Mouse (Mus musculus) mammary gland, adult 2 months (tissue): Measurements from ENCODE around the gene Poldip2. TPM values are rescaled to one million over a fixed set of nuclear protein-coding genes. Genes with fewer than 3 reads are reported as not detected.

Source experiments
- polyA plus RNA-seq: library from polyadenylated mRNA; depleted of rRNA; stranded (reverse); fragments of >200 nt; gene quantifications from 2 replicates; pipeline ENCODE4 v1.2.3, GENCODE M21; 2012; ENCODE audit warnings: low replicate concordance; rRNA removed

Gene Poldip2
- 59.3 and 88.1 TPM in 2 replicates for polyA plus RNA-seq

GRCm38 (mm10) chr11:78512025-78512957 lies at the start of gene Poldip2, which contains the start of gene Tmem199:
Poldip2 (plus strand) TSS chr11:78512193.
Tmem199 (minus strand) TSS chr11:78512172.

GRCm38 (mm10) chr11:78465568-78466180 lies 46.3 kb upstream of the Poldip2 start, which contains the start of gene Slc46a1:
Slc46a1 (plus strand) TSS chr11:78465697.

GRCm38 (mm10) chr11:78497544-78498522 lies 14.2 kb upstream of the Poldip2 start, which contains the start of gene Sarm1:
Sarm1 (minus strand) TSS chr11:78497754.

GRCm38 (mm10) chr11:78499004-78499403 lies 13.0 kb upstream of the Poldip2 start, which contains the start of gene Vtn:
Vtn (plus strand) TSS chr11:78499091.

DNA sequence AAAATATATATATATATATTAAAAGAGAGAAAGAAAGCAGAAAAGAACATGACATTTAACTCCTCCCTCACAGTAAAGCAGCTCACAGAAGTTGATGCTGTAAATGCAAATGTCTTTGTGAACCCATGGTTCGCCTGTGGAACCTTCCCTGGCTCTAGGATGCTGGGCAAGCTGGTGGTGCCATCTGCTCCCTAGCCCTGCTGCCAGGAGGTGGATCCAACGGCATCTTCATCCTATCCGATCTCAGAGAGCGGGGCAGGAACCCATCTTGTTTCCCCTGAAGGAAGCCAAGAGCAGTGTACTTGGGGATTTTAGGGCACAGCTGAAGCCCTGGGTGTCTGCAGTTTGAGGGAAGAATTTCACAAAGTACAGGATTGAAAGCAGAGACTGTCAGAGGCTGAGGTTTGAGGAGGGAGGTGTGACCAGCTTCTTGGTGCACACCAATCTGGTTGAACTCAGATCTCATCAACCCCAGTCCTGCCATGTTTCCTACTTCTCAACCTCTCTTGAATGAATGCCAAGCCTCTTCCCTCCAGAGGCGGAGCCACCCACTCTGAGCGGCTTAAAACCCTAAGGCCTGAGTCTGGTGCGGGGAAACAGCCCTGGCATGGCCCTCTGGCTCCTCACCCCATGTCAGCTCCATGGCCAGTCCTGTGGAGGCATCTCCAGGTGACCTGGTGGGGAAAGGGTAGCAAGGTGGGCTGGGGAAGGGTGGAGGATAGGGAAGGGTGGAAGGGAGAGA lies 8.9 kb upstream of the Poldip2 start, which contains the start of gene Sebox:
Gene Sebox, plus strand, starts transcription at position 539 of the 742 bp plus-strand sequence.

DNA sequence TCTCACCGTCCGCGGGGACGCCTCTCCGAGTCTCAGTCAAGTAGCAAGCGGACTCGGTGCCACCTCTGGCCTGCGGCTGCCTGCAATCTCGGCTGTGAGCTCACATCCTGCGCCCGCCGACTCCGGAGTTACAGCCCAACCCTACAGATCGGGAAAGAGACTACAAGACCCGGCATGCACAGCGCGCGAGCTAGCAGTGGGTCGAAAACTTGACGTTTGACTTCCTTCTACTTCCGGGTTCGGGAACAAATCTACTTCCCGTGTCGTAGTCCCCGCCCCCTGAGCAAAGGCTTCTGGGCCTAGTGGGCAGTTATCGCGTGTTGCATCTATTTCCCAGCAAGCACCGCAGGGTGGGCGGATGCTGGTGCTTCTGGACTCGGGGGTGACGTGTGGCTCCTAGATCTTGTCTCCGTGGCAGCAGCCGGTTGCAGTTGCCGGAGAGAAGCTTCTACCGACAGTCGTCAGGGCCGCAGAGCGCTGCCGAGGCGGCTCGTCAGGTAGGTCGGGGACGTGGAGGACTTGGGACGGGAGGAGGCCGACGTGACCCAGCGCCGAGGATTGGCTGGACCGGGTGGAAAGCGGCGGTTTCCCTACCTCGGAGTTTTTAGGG lies 24.2 kb downstream of the Poldip2 start, which contains the start of the genes Tnfaip1 and Ift20:
Gene Tnfaip1, minus strand, starts transcription at position 253 of the 610 bp plus-strand sequence.
Gene Ift20, plus strand, starts transcription at position 282 of the 610 bp plus-strand sequence.

GRCm38 (mm10) chr11:78550168-78551058 lies 38.4 kb downstream of the Poldip2 start, which contains the start of gene Tmem97:
Tmem97 (minus strand) TSS chr11:78550777.

Other genes starting within 250 kb of the Poldip2 start
- gene BC030499, start 221.4 kb upstream of the Poldip2 start, polyA plus RNA-seq = 0.10 and 0.50 TPM in 2 replicates
- gene Spag5, start 210.7 kb upstream of the Poldip2 start, polyA plus RNA-seq = 1.6 and 2.6 TPM in 2 replicates
- gene Aldoc, start 189.2 kb upstream of the Poldip2 start, polyA plus RNA-seq = 18.0 and 27.1 TPM in 2 replicates
- gene Pigs, start 183.8 kb upstream of the Poldip2 start, polyA plus RNA-seq = 87.7 and 99.7 TPM in 2 replicates
- gene Unc119, start 168.7 kb upstream of the Poldip2 start, polyA plus RNA-seq = 92.2 and 115 TPM in 2 replicates
- 0.04 and 0.24 TPM in 2 replicates for gene Foxn1, start 125.6 kb upstream of the Poldip2 start, polyA plus RNA-seq
- gene Slc13a2, start 90.0 kb upstream of the Poldip2 start, polyA plus RNA-seq = 0.45 and 0.98 TPM in 2 replicates
- 36.6 and 36.8 TPM in 2 replicates for gene Slc46a1, start 46.5 kb upstream of the Poldip2 start, polyA plus RNA-seq
- gene Sarm1, start 14.4 kb upstream of the Poldip2 start, polyA plus RNA-seq = 1.1 and 1.2 TPM in 2 replicates
- gene Vtn, start 13.1 kb upstream of the Poldip2 start, polyA plus RNA-seq = 32.4 and 41.2 TPM in 2 replicates
- 0.14 TPM in 1 of 2 replicates, not detected in the other for gene Sebox, start 8.7 kb upstream of the Poldip2 start, polyA plus RNA-seq
- 9.3 and 14.5 TPM in 2 replicates for gene Tmem199, start within 50 bp of the Poldip2 start, polyA plus RNA-seq
- 30.2 and 44.7 TPM in 2 replicates for gene Tnfaip1, start 24.1 kb downstream of the Poldip2 start, polyA plus RNA-seq
- 44.7 and 54.9 TPM in 2 replicates for gene Ift20, start 24.2 kb downstream of the Poldip2 start, polyA plus RNA-seq
- gene Tmem97, start 38.6 kb downstream of the Poldip2 start, polyA plus RNA-seq = 16.0 and 16.7 TPM in 2 replicates
- gene Nlk, start 185.2 kb downstream of the Poldip2 start, polyA plus RNA-seq = 14.5 and 23.6 TPM in 2 replicates
- 42.8 and 60.6 TPM in 2 replicates for gene Ccnq, start 239.5 kb downstream of the Poldip2 start, polyA plus RNA-seq